Mouse (Mus musculus) spleen, postnatal 10 days (tissue): ENCODE measurements around the gene Lce3e.

Experiments
- DNase-seq, 2 experiments: peaks; one replicate each; pipeline ENCODE4 v3.0.0; 2021 to 2022; ENCODE audit warnings: low spot score in 2 of 2

Gene Lce3e

GRCm38 (mm10) chr3:92966761-92967160 lies at the start of gene Lce3e:
Lce3e (plus strand) TSS chr3:92967061.
- DNase-seq = no peak

GRCm38 (mm10) chr3:92920364-92920763 lies 46.5 kb upstream of the Lce3e start:
- DNase-seq = no peak

GRCm38 (mm10) chr3:92926130-92926529 lies 40.7 kb upstream of the Lce3e start, which contains the start of gene Lce3a:
Lce3a (minus strand) TSS chr3:92926230.
- no peak for DNase-seq

GRCm38 (mm10) chr3:92932679-92933078 lies 34.2 kb upstream of the Lce3e start, which contains the start of gene Lce3b:
Lce3b (plus strand) TSS chr3:92932979.
- DNase-seq = no peak

- DNase-seq = no peak
These were observed 22.7 kb upstream of the Lce3e start, which contains the start of gene Lce3c for GRCm38 (mm10) chr3:92944186-92944585. Lce3c (plus strand) TSS chr3:92944486.

GRCm38 (mm10) chr3:92957090-92957489 lies 9.8 kb upstream of the Lce3e start, which contains the start of gene Lce3d:
Lce3d (plus strand) TSS chr3:92957390.
- no peak for DNase-seq

GRCm38 (mm10) chr3:92978484-92978883 lies 11.6 kb downstream of the Lce3e start:
- DNase-seq = no peak

GRCm38 (mm10) chr3:92991926-92992325 lies 25.1 kb downstream of the Lce3e start, which contains the start of gene Lce3f:
Lce3f (plus strand) TSS chr3:92992226.
- DNase-seq = no peak

GRCm38 (mm10) chr3:92998691-92999090 lies 31.8 kb downstream of the Lce3e start:
- DNase-seq = peak in 1 of 2 experiments; percentile 32

- DNase-seq = no peak
These were observed 33.8 kb downstream of the Lce3e start for GRCm38 (mm10) chr3:93000621-93001020.

- no peak for DNase-seq
These were observed 36.0 kb downstream of the Lce3e start for GRCm38 (mm10) chr3:93002843-93003242.

- no peak for DNase-seq
These were observed 47.5 kb downstream of the Lce3e start for GRCm38 (mm10) chr3:93014378-93014801.

- no peak for DNase-seq
These were observed 48.0 kb downstream of the Lce3e start for GRCm38 (mm10) chr3:93014871-93015270.

GRCm38 (mm10) chr3:93015460-93016104 lies 48.7 kb downstream of the Lce3e start, which contains the start of gene Crct1:
Crct1 (minus strand) TSS chr3:93015687.
- DNase-seq = no peak
